Mouse (Mus musculus): ENCODE data around the gene D5Ertd579e. TPM values are rescaled to one million over a fixed set of nuclear protein-coding genes. Genes with fewer than 3 reads are reported as not detected.
A peak's percentile ranks its signal among the peaks of the same experiment; 100 is the strongest.

Gene D5Ertd579e
- polyA plus RNA-seq, 1 experiment from 2014 or later, result 27.8 TPM

DNA sequence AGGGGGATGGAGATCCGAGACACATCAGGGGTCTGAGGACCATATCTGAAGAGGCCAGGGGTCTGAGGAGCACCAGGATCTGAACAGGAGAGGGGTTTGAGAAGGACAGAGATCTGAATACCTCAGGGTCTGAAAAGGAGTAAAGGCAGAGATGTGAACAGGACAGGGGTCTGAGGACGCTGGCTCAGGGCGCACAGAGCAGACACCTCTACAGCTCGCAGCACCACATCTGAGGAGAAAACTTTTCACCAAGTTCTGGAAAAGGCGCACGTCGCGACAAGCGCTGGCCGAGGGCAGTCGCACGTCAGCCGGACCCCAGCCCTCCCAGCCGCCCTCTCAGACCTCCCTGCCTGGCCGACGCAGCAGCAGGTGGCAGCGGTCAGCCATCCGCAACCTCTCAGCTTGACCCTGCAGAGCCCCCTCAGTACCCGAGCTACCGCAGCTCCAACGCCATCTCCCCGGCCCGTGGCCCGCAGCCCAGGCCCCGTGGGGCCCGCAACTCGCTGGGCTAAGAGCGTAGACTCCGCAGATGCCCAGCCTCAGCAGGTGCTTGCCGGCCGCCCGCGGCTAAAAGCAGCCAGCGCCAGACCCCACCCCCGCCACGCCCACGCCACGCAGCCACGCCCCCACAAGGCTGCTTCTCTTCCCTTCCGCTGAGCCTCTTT is 114.4 kb downstream of the D5Ertd579e start:
- peak overlapping the region; percentile 91 for H3K9ac ChIP-seq (ENCODE audit: low read depth, low read length)
- WGBS (ENCODE audit: insufficient replicate concordance), result 2% methylated on average over 40 of the region's 40 CpGs
- H3K36me3 ChIP-seq (ENCODE audit: control insufficient read depth, insufficient read depth, low read length), result no peaks in the 10 kb centered on the region
- no peak; the same call in 1 of the 2 replicates for ATAC-seq (replicated peaks; ENCODE audit: insufficient number of reproducible peaks, low FRiP score, low TSS enrichment)
- H3K4me2 ChIP-seq, result peak overlapping the region; percentile 99
- peak overlapping the region; percentile 77 for H3K4me3 ChIP-seq (ENCODE audit: low read depth, low read length)
- no peaks in the 10 kb centered on the region for H3K27me3 ChIP-seq (ENCODE audit: control insufficient read depth, insufficient read depth, low read length)
- peaks cover 15% of the 10 kb centered on the region for H3K4me1 ChIP-seq (ENCODE audit: control insufficient read depth, insufficient read depth, low read length)
- H3K9me3 ChIP-seq (replicated peaks; ENCODE audit: control insufficient read depth, low read length), result no peaks in the 10 kb centered on the region
- H3K27ac ChIP-seq (ENCODE audit: low read depth, low read length), result no peak overlapping the region

DNA sequence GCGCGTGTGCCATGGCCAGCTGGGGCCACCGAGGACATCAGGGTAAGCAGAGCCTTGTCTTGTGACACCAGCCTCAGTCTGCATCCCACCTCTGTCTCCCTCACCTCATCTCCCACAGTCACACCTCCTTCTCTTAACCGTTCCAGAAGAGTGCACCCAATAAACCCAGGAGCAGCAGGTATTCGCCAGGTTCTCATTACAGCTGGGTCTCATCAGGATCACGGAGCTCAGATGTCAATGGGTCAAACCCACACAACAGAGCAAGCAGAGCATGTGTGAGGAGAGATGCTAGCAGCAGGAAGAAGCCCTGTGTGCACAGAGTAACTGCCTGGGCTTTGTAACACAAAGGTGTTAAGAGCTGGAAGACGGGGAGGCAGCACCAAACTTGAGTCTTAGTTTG is 115.9 kb downstream of the D5Ertd579e start:
- Histone ChIP-seq H3K36me3 (ENCODE audit: control insufficient read depth, insufficient read depth, low read length) (no peaks in the 10 kb centered on the region), H3K4me2 (no peak overlapping the region), H3K9ac (ENCODE audit: low read depth, low read length) (no peak overlapping the region), H3K9me3 (replicated peaks; ENCODE audit: control insufficient read depth, low read length) (no peaks in the 10 kb centered on the region), H3K27ac (ENCODE audit: low read depth, low read length) (no peak overlapping the region), H3K27me3 (ENCODE audit: control insufficient read depth, insufficient read depth, low read length) (no peaks in the 10 kb centered on the region), H3K4me1 (ENCODE audit: control insufficient read depth, insufficient read depth, low read length) (peaks cover 20% of the 10 kb centered on the region), H3K4me3 (ENCODE audit: low read depth, low read length) (no peak overlapping the region)
- 79% methylated on average over 7 of the region's 7 CpGs for WGBS (ENCODE audit: insufficient replicate concordance)
- no peak for ATAC-seq (replicated peaks; ENCODE audit: insufficient number of reproducible peaks, low FRiP score, low TSS enrichment)

DNA sequence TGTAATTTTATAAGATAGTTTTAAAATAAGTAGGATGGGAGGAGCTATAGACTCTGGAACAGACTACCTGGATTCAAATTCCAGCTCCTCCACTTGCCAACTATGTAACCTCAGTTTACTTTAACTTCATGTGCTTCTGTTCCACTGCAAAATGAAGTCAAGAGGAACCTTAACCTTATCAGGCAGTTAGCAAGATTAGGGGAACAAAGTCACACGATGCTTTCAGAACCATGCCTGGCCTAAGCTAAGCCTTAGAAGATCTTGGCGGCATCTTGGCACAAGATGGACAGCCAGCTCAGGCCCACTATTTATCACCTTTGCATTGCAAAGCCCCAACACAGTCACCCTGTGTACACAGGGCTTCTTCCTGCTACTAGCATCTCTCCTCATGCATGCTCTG is 116.8 kb downstream of the D5Ertd579e start:
- H3K27me3 ChIP-seq (ENCODE audit: control insufficient read depth, insufficient read depth, low read length), result no peaks in the 10 kb centered on the region
- no peak overlapping the region for H3K4me3 ChIP-seq (ENCODE audit: low read depth, low read length)
- H3K36me3 ChIP-seq (ENCODE audit: control insufficient read depth, insufficient read depth, low read length), result no peaks in the 10 kb centered on the region
- 46% methylated on average over 2 of the region's 2 CpGs for WGBS (ENCODE audit: insufficient replicate concordance)
- H3K4me1 ChIP-seq (ENCODE audit: control insufficient read depth, insufficient read depth, low read length), result peaks cover 30% of the 10 kb centered on the region
- H3K9me3 ChIP-seq (replicated peaks; ENCODE audit: control insufficient read depth, low read length), result no peaks in the 10 kb centered on the region
- no peak overlapping the region for H3K4me2 ChIP-seq
- no peak for ATAC-seq (replicated peaks; ENCODE audit: insufficient number of reproducible peaks, low FRiP score, low TSS enrichment)
- H3K9ac ChIP-seq (ENCODE audit: low read depth, low read length), result no peak overlapping the region
- no peak overlapping the region for H3K27ac ChIP-seq (ENCODE audit: low read depth, low read length)

DNA sequence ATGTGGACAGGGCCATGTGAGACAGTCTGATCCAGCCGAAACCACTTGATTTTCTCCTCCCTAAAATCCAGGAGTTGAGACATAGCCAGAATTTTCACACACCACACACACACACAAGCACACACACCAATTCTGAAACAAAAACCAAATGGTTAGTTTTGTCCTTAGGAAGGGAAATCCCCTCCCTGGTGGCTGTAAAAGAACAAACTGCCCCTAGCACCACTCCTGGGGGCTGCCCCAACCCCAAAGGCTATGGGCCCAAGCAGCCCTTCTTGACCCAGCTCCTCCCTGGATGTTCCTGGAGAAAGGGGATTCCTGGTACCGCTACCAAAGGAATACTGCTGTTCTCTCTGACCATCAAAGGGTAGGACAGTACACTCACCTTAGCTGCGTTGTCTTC is 119.4 kb downstream of the D5Ertd579e start:
- Histone ChIP-seq H3K27ac (ENCODE audit: low read depth, low read length) (no peak overlapping the region), H3K9me3 (replicated peaks; ENCODE audit: control insufficient read depth, low read length) (no peaks in the 10 kb centered on the region), H3K9ac (ENCODE audit: low read depth, low read length) (no peak overlapping the region), H3K4me1 (ENCODE audit: control insufficient read depth, insufficient read depth, low read length) (peaks cover 42% of the 10 kb centered on the region), H3K36me3 (ENCODE audit: control insufficient read depth, insufficient read depth, low read length) (no peaks in the 10 kb centered on the region), H3K4me2 (no peak overlapping the region), H3K4me3 (ENCODE audit: low read depth, low read length) (no peak overlapping the region), H3K27me3 (ENCODE audit: control insufficient read depth, insufficient read depth, low read length) (no peaks in the 10 kb centered on the region)
- WGBS (ENCODE audit: insufficient replicate concordance), result 87% methylated on average over 3 of the region's 3 CpGs
- ATAC-seq (replicated peaks; ENCODE audit: insufficient number of reproducible peaks, low FRiP score, low TSS enrichment), result no peak

DNA sequence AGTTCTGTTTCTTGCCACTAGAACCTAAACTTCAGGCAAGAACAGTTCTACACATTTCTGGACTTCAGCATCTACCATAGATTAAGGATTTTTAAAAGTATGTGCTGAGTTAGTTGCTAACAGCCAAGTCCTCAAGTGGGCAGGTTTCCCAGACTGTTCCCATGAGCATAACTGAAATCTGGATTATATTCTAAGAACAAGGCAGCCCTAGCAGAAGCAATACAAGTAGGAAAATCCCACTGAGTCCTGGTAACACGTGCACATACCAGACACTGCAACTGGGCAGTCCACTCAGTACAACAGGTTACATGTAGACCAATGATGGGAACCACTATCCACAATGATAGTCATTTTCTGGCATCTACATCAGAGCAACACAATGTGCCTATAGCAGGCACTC is 120.1 kb downstream of the D5Ertd579e start:
- ATAC-seq (replicated peaks; ENCODE audit: insufficient number of reproducible peaks, low FRiP score, low TSS enrichment), result no peak
- no peak overlapping the region for H3K9ac ChIP-seq (ENCODE audit: low read depth, low read length)
- no peak overlapping the region for H3K27ac ChIP-seq (ENCODE audit: low read depth, low read length)
- WGBS (ENCODE audit: insufficient replicate concordance), result 88% methylated on average over 1 of the region's 1 CpGs
- no peak overlapping the region for H3K4me2 ChIP-seq
- no peaks in the 10 kb centered on the region for H3K36me3 ChIP-seq (ENCODE audit: control insufficient read depth, insufficient read depth, low read length)
- H3K9me3 ChIP-seq (replicated peaks; ENCODE audit: control insufficient read depth, low read length), result no peaks in the 10 kb centered on the region
- H3K4me3 ChIP-seq (ENCODE audit: low read depth, low read length), result no peak overlapping the region
- H3K4me1 ChIP-seq (ENCODE audit: control insufficient read depth, insufficient read depth, low read length), result peaks cover 36% of the 10 kb centered on the region
- H3K27me3 ChIP-seq (ENCODE audit: control insufficient read depth, insufficient read depth, low read length), result no peaks in the 10 kb centered on the region

DNA sequence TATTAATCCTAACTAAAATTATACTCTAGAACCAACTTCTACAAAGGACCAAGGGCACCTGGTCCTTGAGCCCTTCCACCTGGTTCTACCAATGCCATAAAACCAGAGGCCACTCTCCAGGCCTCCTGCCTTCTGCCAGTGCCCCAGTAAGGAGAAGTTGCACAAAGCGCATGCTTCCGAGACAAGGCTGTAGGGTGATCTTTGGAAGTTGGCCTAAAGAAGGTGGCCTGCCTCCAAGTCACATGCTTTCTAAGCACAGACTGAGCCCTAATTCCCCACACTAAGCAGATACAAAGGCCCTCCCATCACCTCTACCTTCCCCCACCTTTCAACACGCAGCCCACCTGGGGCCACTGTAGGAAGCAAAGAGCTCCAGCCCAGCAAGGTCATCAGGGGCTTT is 120.6 kb downstream of the D5Ertd579e start:
- Histone ChIP-seq H3K9me3 (replicated peaks; ENCODE audit: control insufficient read depth, low read length) (no peaks in the 10 kb centered on the region), H3K36me3 (ENCODE audit: control insufficient read depth, insufficient read depth, low read length) (no peaks in the 10 kb centered on the region), H3K9ac (ENCODE audit: low read depth, low read length) (no peak overlapping the region), H3K4me3 (ENCODE audit: low read depth, low read length) (no peak overlapping the region), H3K4me2 (no peak overlapping the region), H3K4me1 (ENCODE audit: control insufficient read depth, insufficient read depth, low read length) (peaks cover 33% of the 10 kb centered on the region), H3K27me3 (ENCODE audit: control insufficient read depth, insufficient read depth, low read length) (no peaks in the 10 kb centered on the region), H3K27ac (ENCODE audit: low read depth, low read length) (0 out of 2 replicates have a peak overlapping the region, but pooled peaks have one; percentile 29)
- ATAC-seq (replicated peaks; ENCODE audit: insufficient number of reproducible peaks, low FRiP score, low TSS enrichment), result no peak
- WGBS (ENCODE audit: insufficient replicate concordance), result 87% methylated on average over 3 of the region's 3 CpGs

DNA sequence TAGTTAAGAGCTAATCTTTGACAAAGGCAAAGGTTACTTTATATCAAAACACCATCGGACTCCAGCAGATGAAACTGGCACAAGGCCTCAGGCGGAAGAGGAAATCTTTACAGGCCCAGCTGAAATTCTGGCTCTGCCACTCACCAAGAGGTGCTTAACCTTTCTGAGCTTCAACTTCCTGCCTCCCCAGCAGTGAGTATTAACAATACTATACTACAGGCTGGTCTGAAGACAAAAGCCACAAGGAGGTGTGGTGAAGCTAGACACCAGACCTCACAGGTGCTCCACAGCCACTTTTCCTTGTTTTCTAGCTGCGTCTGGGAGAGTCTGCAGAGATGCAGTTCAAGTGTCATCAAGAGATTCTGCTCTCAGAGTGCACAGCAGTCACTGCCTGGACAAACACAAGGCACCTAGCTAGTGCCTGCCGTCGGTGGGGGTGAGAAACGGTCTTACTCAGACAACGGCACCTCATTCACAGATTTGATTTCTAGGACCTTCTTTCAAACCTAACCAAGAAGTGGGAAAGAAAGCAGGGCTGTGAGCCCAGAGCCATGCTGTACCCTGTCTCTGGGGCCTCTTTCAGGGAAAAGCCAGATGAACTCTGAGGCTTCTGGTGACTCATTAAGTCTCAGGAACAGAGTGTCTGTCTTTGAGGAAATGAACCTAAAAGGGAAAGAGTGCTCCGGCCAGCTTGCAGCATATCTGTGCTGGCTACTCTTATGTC is 121.5 kb downstream of the D5Ertd579e start:
- 31% methylated on average over 8 of the region's 8 CpGs for WGBS (ENCODE audit: insufficient replicate concordance)
- Histone ChIP-seq H3K27me3 (ENCODE audit: control insufficient read depth, insufficient read depth, low read length) (no peaks in the 10 kb centered on the region), H3K4me2 (peak overlapping the region; percentile 22; the same call in 1 of the 2 replicates), H3K4me1 (ENCODE audit: control insufficient read depth, insufficient read depth, low read length) (peaks cover 28% of the 10 kb centered on the region), H3K9ac (ENCODE audit: low read depth, low read length) (peak overlapping the region; percentile 34; the same call in 1 of the 2 replicates), H3K9me3 (replicated peaks; ENCODE audit: control insufficient read depth, low read length) (no peaks in the 10 kb centered on the region), H3K36me3 (ENCODE audit: control insufficient read depth, insufficient read depth, low read length) (no peaks in the 10 kb centered on the region), H3K4me3 (ENCODE audit: low read depth, low read length) (no peak overlapping the region), H3K27ac (ENCODE audit: low read depth, low read length) (peak overlapping the region; percentile 77)
- ATAC-seq (replicated peaks; ENCODE audit: insufficient number of reproducible peaks, low FRiP score, low TSS enrichment), result no peak

DNA sequence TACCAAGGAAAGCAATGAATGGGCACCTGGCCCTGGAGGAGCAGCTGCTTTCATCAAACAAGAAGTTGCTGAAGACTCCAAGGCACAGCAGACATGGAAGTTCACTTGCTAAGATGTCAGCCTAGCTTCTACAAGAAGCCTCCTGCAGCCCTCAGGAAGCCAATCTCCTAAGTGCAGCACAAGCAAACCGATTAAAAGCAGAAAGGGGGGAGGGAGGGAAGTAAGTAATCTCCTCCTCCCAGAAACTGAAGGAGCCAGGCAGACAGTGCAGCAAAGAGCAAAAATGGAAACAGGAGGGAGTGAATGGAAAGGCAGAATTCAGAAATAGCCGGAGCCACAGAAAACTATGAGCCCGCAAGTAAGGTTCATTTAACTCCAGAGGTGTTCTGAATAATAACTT is 122.5 kb downstream of the D5Ertd579e start:
- Histone ChIP-seq H3K27ac (ENCODE audit: low read depth, low read length) (peak overlapping the region; percentile 77), H3K36me3 (ENCODE audit: control insufficient read depth, insufficient read depth, low read length) (no peaks in the 10 kb centered on the region), H3K9ac (ENCODE audit: low read depth, low read length) (no peak overlapping the region), H3K4me2 (no peak overlapping the region), H3K27me3 (ENCODE audit: control insufficient read depth, insufficient read depth, low read length) (no peaks in the 10 kb centered on the region), H3K4me1 (ENCODE audit: control insufficient read depth, insufficient read depth, low read length) (peaks cover 28% of the 10 kb centered on the region), H3K9me3 (replicated peaks; ENCODE audit: control insufficient read depth, low read length) (no peaks in the 10 kb centered on the region), H3K4me3 (ENCODE audit: low read depth, low read length) (no peak overlapping the region)
- WGBS (ENCODE audit: insufficient replicate concordance), result 27% methylated on average over 3 of the region's 3 CpGs
- no peak for ATAC-seq (replicated peaks; ENCODE audit: insufficient number of reproducible peaks, low FRiP score, low TSS enrichment)

Data from heart, embryonic 11.5 days (tissue).